Mouse (Mus musculus): ENCODE measurements at regions not wholly inside any gene's neighbourhood (a gene's known extent, or its start where the extent isn't known, plus 50 kb on each side); places are given as distances from the start of the nearest gene placed in this dataset.

- DNase-seq, result no peak
Observed at GRCm38 (mm10) chr16:91156506-91156905, 61.6 kb upstream of the 4932438H23Rik start.

DNA sequence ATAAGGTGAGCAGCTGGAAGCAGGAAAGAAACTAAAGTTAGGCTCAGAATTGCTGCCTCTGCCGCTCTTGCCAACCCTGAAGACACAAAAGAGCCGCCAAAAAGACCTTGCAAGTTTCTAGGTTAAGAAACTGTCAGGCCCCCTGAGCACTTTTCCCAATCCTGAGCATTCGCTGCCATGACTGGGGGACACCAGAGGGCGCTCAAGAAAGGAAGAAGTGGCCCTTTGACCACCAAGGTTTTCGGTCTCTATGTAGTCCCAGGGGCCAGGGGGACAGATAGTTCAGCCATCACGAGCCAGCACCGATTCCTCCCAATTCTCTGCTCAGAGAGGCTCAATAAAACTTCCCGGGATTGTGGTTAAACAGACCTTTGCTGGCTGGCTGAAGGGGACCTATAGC, 64.6 kb upstream of the Olig2 start:
- DNase-seq, result peak; percentile 57

DNA sequence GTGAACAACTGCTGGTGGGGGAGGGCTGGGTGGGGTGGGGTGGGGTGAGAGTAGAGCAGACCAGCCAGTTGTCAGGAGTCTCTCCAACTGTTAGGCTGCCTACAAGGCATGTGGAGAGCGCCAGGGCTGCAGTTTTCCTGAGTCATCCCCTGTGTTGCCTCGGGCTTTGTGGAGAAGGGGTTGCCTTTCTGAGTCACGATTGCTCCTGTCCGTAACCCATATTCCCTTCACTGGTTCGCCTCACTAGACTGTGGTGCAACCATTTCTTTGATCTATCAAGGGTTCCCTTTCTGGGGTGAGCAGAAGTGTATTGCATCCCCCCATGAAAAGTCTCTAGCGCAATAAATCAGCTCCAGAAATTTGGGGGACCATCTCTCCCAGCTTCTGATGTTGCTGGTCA, 63.6 kb upstream of the Olig2 start:
- DNase-seq, result no peak

GRCm38 (mm10) chr16:91162381-91162780, 62.9 kb upstream of the Olig2 start:
- no peak for DNase-seq

GRCm38 (mm10) chr16:91165906-91166305, 59.4 kb upstream of the Olig2 start:
- DNase-seq, result no peak

- peak; percentile 42 for DNase-seq
Observed at GRCm38 (mm10) chr16:91166866-91167265, 58.4 kb upstream of the Olig2 start.

DNA sequence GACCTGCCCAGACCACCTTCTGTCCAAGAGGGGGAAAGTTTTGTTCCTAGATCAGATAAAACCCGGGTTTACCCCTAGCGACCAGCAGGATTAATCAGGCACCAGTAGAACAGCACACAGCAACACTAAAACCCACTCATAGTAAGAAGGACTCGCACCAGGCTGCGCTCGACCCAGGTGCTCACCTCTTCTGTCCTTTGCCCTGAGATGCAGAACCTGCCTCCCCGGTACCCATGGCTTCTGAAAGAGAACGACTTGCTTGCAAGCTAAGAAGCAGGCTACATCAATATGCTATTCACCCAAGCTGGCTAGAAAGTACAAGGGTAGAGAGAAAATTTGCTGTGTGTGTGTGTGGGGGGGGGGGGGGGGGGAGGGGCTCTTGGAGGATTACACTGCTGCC, 56.9 kb upstream of the Olig2 start:
- no peak for DNase-seq

DNA sequence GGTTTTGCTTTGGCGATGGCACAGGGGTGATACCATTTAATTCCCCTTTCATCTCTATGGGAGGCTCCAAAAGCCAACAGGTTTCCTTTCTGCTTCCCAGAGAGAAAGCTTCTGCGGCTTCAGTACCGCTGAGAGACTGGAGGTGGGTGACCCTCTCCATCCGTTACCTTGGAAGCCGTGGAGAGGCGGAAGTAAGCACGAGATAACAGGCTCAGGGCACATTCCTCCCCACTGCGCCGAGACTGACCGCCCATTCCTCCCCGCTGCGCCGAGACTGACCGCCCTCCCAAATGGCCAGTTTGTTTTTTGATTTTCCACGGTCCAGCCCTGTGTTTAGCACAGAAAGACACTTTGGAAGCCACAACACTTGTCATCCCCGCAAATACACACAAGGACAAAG, 55.4 kb upstream of the Olig2 start:
- peak; percentile 25 for DNase-seq

- DNase-seq, result no peak
Observed at GRCm38 (mm10) chr16:91171911-91172440, 53.3 kb upstream of the Olig2 start.

GRCm38 (mm10) chr16:91172510-91172909, 52.7 kb upstream of the Olig2 start:
- no peak for DNase-seq

DNA sequence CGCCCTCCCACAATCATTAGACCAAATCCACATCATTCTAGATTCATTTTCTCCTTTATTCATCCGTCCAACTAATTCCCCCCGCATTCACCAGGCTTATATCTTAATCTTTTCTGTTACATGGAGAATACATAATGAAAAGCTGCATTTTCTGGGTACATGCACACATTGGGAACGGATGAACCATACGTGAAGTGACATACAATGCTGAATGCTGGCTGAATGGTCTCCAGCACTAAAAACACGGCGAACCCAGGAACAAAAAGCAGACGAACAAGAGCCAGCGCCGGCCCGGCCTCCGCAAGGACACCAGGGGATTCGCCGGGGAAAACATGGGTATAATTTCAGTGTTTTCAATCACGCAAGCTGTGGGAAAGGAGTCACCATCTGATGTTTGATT, 52.0 kb upstream of the Olig2 start:
- DNase-seq, result no peak

DNA sequence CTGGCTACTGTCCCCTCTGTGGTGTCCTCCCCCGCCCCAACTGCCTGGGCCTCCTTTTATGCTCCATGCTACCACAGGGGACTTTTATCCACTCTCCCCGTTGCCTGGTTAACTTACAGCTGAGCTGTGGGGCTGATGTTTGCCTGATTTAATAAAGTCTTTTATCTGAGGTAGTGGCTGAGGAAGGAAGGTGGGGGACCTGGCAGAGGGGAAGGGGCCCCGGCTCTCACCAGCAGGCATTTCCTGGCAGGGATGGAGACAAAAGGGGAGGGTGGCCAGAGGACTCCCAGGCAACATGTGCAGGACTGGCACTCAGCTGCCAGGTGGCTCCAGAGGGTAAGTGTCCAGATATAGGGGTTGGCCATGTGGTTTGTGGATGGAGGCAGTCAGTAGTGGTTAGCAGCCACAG, 51.4 kb upstream of the Olig2 start:
- DNase-seq, result peak; percentile 8

DNA sequence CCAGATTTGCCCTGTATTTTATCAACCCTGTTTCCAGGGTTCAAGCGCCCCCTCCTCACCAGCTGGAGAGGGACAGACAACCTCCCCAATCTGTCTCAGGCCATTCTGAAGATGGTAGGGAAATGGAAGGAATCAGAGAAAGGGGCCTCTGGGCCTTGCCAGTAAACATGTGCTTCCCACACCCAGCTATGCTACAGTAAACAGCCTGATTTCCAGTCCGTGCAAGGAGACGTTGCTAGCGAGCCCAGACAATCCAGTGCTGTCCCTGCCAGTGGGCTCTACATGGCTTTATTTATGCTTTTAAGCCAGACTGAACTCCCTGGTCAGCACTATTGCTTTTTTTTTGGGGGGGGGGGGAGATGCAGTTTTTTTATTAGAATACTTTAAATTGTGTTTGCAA, 50.9 kb upstream of the Olig2 start:
- DNase-seq, result no peak
